Mouse (Mus musculus): Measurements from ENCODE around the gene Cd300e. TPM values are rescaled to one million over a fixed set of nuclear protein-coding genes. Genes with fewer than 3 reads are reported as not detected.
"Not testable (repeated sequence)": the region's sequence is repeated elsewhere in the genome, so short reads cannot be mapped to it uniquely, and the experiment has no call there.

Gene Cd300e
- polyA plus RNA-seq, 1 experiment from 2014 or later, result not detected

GRCm38 (mm10) chr11:115052206-115052605 is 9.8 kb downstream of the Cd300e start:
- H3K4me2 ChIP-seq (ENCODE audit: low read depth, low read length), result no peak overlapping the region
- H3K4me1 ChIP-seq (ENCODE audit: control insufficient read depth, insufficient read depth, low read length), result no peaks in the 10 kb centered on the region
- WGBS, result 2% methylated on average over 9 of the region's 9 CpGs
- no peak overlapping the region for H3K27ac ChIP-seq (ENCODE audit: low read length)
- no peak overlapping the region for H3K9ac ChIP-seq (ENCODE audit: low read length)
- H3K4me3 ChIP-seq (ENCODE audit: low read length), result no peak overlapping the region
- no peak for ATAC-seq (replicated peaks; ENCODE audit: extremely low read depth, insufficient read depth, low FRiP score)
- H3K36me3 ChIP-seq (ENCODE audit: control insufficient read depth, insufficient read depth), result no peaks in the 10 kb centered on the region
- no peaks in the 10 kb centered on the region for H3K9me3 ChIP-seq (replicated peaks; ENCODE audit: control insufficient read depth, low read length)
- H3K27me3 ChIP-seq (ENCODE audit: control insufficient read depth, insufficient read depth, low read length), result no peaks in the 10 kb centered on the region

DNA sequence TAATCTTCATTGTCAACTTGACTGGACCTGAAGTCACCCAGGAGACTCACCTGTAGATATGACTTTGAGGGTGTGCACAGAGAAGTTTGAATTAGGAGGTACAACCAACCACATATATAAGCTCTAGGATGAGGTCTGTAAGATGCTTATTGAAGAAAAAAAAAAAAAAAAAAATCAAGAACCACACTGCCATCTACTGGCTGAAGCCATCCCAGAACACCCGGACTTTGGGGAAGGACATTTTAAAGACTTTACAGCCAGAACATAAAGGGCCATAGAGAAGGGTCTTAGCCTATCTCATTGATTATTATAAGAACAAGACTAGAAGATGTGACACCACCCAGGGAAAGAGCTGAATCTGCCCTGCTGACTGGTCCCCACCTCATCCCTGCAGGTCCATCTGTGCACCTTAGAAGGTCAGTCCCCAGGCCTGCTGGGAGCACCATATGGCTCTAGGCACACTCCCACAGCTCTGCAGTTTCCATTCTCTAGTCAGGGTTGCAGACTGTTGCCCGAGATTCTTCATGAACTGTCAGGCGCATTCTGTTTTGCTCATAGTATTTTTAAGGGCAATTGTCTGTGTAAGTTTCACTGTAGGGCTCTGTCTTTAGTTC is 12.6 kb downstream of the Cd300e start:
- Histone ChIP-seq H3K27me3 (ENCODE audit: control insufficient read depth, insufficient read depth, low read length) (no peaks in the 10 kb centered on the region), H3K9ac (ENCODE audit: low read length) (no peak overlapping the region), H3K27ac (ENCODE audit: low read length) (no peak overlapping the region), H3K4me3 (ENCODE audit: low read length) (no peak overlapping the region), H3K36me3 (ENCODE audit: control insufficient read depth, insufficient read depth) (no peaks in the 10 kb centered on the region), H3K4me2 (ENCODE audit: low read depth, low read length) (no peak overlapping the region), H3K4me1 (ENCODE audit: control insufficient read depth, insufficient read depth, low read length) (no peaks in the 10 kb centered on the region), H3K9me3 (replicated peaks; ENCODE audit: control insufficient read depth, low read length) (no peaks in the 10 kb centered on the region)
- 37% methylated on average over 3 of the region's 3 CpGs for WGBS
- ATAC-seq (replicated peaks; ENCODE audit: extremely low read depth, insufficient read depth, low FRiP score), result no peak

DNA sequence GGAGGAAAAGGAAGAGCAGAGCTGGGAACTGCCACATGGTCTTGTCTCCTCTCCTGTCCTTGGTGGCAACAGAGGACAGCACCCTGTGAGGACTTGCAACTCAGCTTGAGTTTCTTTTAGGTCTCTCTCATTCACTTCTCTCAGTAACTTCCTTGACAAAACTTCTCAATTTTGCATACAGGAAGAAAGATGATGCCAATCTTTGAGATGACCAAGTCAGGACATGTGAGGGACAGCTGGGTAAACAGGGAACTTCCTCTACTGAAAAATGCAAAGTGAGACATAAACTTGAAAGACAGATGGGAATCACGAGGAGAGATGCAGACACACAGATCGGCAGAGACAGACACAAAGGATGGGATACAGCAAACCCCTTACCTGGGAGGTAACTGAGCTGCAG is 13.7 kb downstream of the Cd300e start, which contains the start of gene Cd300ld3:
TSS of gene Cd300ld3 (minus strand) at position 151 of the 400 bp plus-strand sequence.
- ATAC-seq (replicated peaks; ENCODE audit: extremely low read depth, insufficient read depth, low FRiP score), result no peak
- 51% methylated on average over 2 of the region's 2 CpGs for WGBS

DNA sequence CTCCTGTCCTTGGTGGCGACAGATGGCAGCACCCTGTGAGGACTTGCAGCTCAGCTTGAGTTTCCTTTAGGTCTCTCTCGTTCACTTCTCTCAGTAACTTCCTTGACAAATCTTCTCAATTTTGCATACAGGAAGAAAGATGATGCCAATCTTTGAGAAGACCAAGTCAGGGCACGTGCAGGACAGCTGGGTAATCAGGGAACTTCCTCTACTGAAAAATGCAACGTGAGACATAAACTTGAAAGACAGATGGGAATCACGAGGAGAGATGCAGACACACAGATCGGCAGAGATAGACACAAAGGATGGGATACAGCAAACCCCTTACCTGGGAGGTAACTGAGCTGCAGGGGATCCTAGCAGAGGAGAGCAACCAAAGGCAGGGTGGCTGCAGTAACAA is 24.3 kb downstream of the Cd300e start, which contains the start of gene Cd300ld5:
TSS of gene Cd300ld5 (minus strand) at position 101 of the 400 bp plus-strand sequence.
- not testable (repeated sequence) for H3K4me3 ChIP-seq (ENCODE audit: low read length); H3K9me3 ChIP-seq (replicated peaks; ENCODE audit: control insufficient read depth, low read length); H3K27ac ChIP-seq (ENCODE audit: low read length); H3K4me2 ChIP-seq (ENCODE audit: low read depth, low read length); ATAC-seq (replicated peaks; ENCODE audit: extremely low read depth, insufficient read depth, low FRiP score); H3K27me3 ChIP-seq (ENCODE audit: control insufficient read depth, insufficient read depth, low read length); H3K9ac ChIP-seq (ENCODE audit: low read length); H3K36me3 ChIP-seq (ENCODE audit: control insufficient read depth, insufficient read depth); H3K4me1 ChIP-seq (ENCODE audit: control insufficient read depth, insufficient read depth, low read length)
- no CpG with 5 or more reads among the region's 6 CpGs for WGBS

More for the DNA sequence above, 13.7 kb downstream of the Cd300e start, which contains the start of gene Cd300ld3:
- Histone ChIP-seq H3K9me3 (replicated peaks; ENCODE audit: control insufficient read depth, low read length) (no peaks in the 10 kb centered on the region), H3K27ac (ENCODE audit: low read length) (no peak within 1 kb of the TSS), H3K4me1 (ENCODE audit: control insufficient read depth, insufficient read depth, low read length) (no peaks in the 10 kb centered on the region), H3K4me3 (ENCODE audit: low read length) (no peak within 1 kb of the TSS), H3K4me2 (ENCODE audit: low read depth, low read length) (no peak within 1 kb of the TSS), H3K36me3 (ENCODE audit: control insufficient read depth, insufficient read depth) (no peaks in the 10 kb centered on the region), H3K27me3 (ENCODE audit: control insufficient read depth, insufficient read depth, low read length) (no peaks in the 10 kb centered on the region), H3K9ac (ENCODE audit: low read length) (no peak within 1 kb of the TSS)

DNA sequence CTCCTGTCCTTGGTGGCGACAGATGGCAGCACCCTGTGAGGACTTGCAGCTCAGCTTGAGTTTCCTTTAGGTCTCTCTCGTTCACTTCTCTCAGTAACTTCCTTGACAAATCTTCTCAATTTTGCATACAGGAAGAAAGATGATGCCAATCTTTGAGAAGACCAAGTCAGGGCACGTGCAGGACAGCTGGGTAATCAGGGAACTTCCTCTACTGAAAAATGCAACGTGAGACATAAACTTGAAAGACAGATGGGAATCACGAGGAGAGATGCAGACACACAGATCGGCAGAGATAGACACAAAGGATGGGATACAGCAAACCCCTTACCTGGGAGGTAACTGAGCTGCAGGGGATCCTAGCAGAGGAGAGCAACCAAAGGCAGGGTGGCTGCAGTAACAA is 35.1 kb downstream of the Cd300e start, which contains the start of gene Cd300ld4:
TSS of gene Cd300ld4 (minus strand) at position 101 of the 400 bp plus-strand sequence.
- not testable (repeated sequence) for H3K4me2 ChIP-seq (ENCODE audit: low read depth, low read length); H3K27ac ChIP-seq (ENCODE audit: low read length); H3K9me3 ChIP-seq (replicated peaks; ENCODE audit: control insufficient read depth, low read length); H3K4me1 ChIP-seq (ENCODE audit: control insufficient read depth, insufficient read depth, low read length); H3K36me3 ChIP-seq (ENCODE audit: control insufficient read depth, insufficient read depth); H3K27me3 ChIP-seq (ENCODE audit: control insufficient read depth, insufficient read depth, low read length); H3K4me3 ChIP-seq (ENCODE audit: low read length); H3K9ac ChIP-seq (ENCODE audit: low read length); ATAC-seq (replicated peaks; ENCODE audit: extremely low read depth, insufficient read depth, low FRiP score)
- no CpG with 5 or more reads among the region's 6 CpGs for WGBS

GRCm38 (mm10) chr11:115016093-115016492 is 45.9 kb downstream of the Cd300e start, which contains the start of gene Cd300ld2:
Gene Cd300ld2, minus strand, starts transcription at chr11:115016193.
- H3K9me3 ChIP-seq (replicated peaks; ENCODE audit: control insufficient read depth, low read length); H3K36me3 ChIP-seq (ENCODE audit: control insufficient read depth, insufficient read depth); ATAC-seq (replicated peaks; ENCODE audit: extremely low read depth, insufficient read depth, low FRiP score); H3K4me1 ChIP-seq (ENCODE audit: control insufficient read depth, insufficient read depth, low read length); H3K4me3 ChIP-seq (ENCODE audit: low read length); H3K4me2 ChIP-seq (ENCODE audit: low read depth, low read length); H3K27me3 ChIP-seq (ENCODE audit: control insufficient read depth, insufficient read depth, low read length); H3K27ac ChIP-seq (ENCODE audit: low read length); H3K9ac ChIP-seq (ENCODE audit: low read length): not testable (repeated sequence)
- WGBS, result no CpG with 5 or more reads among the region's 7 CpGs

DNA sequence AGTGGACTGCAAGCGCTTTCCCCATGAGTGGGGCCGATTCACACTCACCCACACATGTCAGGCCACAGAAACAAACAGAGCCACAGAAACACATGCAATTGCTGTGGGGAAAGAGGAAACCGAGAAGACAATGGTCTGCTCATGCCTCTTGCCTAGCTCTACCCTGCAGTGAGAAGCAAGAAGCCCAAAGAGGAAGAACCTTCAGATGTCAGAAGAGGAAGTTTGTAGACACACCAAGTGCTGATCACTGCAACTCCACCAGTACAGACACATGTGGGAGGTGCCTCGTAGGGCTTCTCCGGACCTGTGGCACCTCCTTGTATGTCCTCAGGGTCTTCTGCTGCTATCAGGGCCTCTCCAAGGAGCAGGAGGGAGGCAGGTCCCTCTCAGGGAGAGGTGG is 57.9 kb downstream of the Cd300e start:
- Histone ChIP-seq H3K9ac (ENCODE audit: low read length) (no peak overlapping the region), H3K4me2 (ENCODE audit: low read depth, low read length) (no peak overlapping the region), H3K27me3 (ENCODE audit: control insufficient read depth, insufficient read depth, low read length) (no peaks in the 10 kb centered on the region), H3K4me1 (ENCODE audit: control insufficient read depth, insufficient read depth, low read length) (no peaks in the 10 kb centered on the region), H3K36me3 (ENCODE audit: control insufficient read depth, insufficient read depth) (no peaks in the 10 kb centered on the region), H3K27ac (ENCODE audit: low read length) (no peak overlapping the region), H3K4me3 (ENCODE audit: low read length) (no peak overlapping the region), H3K9me3 (replicated peaks; ENCODE audit: control insufficient read depth, low read length) (no peaks in the 10 kb centered on the region)
- ATAC-seq (replicated peaks; ENCODE audit: extremely low read depth, insufficient read depth, low FRiP score), result no peak
- 70% methylated on average over 5 of the region's 5 CpGs for WGBS

Other genes starting within 250 kb of the Cd300e start
- 14.5 and 15.4 TPM in 2 replicates for gene Gprc5c, start 211.0 kb downstream of the Cd300e start, polyA plus RNA-seq (2015; fragmentation: Nextera tagmentation; extraction: Ambion mirVana)
- 1.2 and 1.4 TPM in 2 replicates for gene Cd300a, start 172.1 kb downstream of the Cd300e start, polyA plus RNA-seq (2015; fragmentation: Nextera tagmentation; extraction: Ambion mirVana)
- gene Cd300lb, start 127.8 kb downstream of the Cd300e start, polyA plus RNA-seq (2015; fragmentation: Nextera tagmentation; extraction: Ambion mirVana), result 0.59 and 0.70 TPM in 2 replicates
- gene Cd300c, start 93.0 kb downstream of the Cd300e start, polyA plus RNA-seq (2015; fragmentation: Nextera tagmentation; extraction: Ambion mirVana), result not detected in 2 replicates
- gene Cd300ld, start 72.3 kb downstream of the Cd300e start, polyA plus RNA-seq (2015; fragmentation: Nextera tagmentation; extraction: Ambion mirVana), result 0.26 and 0.37 TPM in 2 replicates
- 1.5 and 2.3 TPM in 2 replicates for gene Cd300c2, start 60.3 kb downstream of the Cd300e start, polyA plus RNA-seq (2015; fragmentation: Nextera tagmentation; extraction: Ambion mirVana)
- not detected in 2 replicates for gene Cd300ld2, start 46.0 kb downstream of the Cd300e start, polyA plus RNA-seq (2015; fragmentation: Nextera tagmentation; extraction: Ambion mirVana)
- gene Cd300ld4, start 35.2 kb downstream of the Cd300e start, polyA plus RNA-seq (2015; fragmentation: Nextera tagmentation; extraction: Ambion mirVana), result not detected in 2 replicates
- gene Cd300ld5, start 24.4 kb downstream of the Cd300e start, polyA plus RNA-seq (2015; fragmentation: Nextera tagmentation; extraction: Ambion mirVana), result not detected in 2 replicates
- gene Cd300ld3, start 13.8 kb downstream of the Cd300e start, polyA plus RNA-seq (2015; fragmentation: Nextera tagmentation; extraction: Ambion mirVana), result not detected in 2 replicates
- 1.8 and 3.7 TPM in 2 replicates for gene Rab37, start 29.3 kb upstream of the Cd300e start, polyA plus RNA-seq (2015; fragmentation: Nextera tagmentation; extraction: Ambion mirVana)
- 0.72 and 0.87 TPM in 2 replicates for gene Cd300lf, start 71.8 kb upstream of the Cd300e start, polyA plus RNA-seq (2015; fragmentation: Nextera tagmentation; extraction: Ambion mirVana)
- 34.2 and 51.7 TPM in 2 replicates for gene Slc9a3r1, start 101.2 kb upstream of the Cd300e start, polyA plus RNA-seq (2015; fragmentation: Nextera tagmentation; extraction: Ambion mirVana)
- gene Tmem104, start 125.3 kb upstream of the Cd300e start, polyA plus RNA-seq (2015; fragmentation: Nextera tagmentation; extraction: Ambion mirVana), result 6.6 and 7.1 TPM in 2 replicates
- gene Nat9, start 125.7 kb upstream of the Cd300e start, polyA plus RNA-seq (2015; fragmentation: Nextera tagmentation; extraction: Ambion mirVana), result 18.6 and 20.8 TPM in 2 replicates
- 0.07 and 0.21 TPM in 2 replicates for gene Grin2c, start 205.1 kb upstream of the Cd300e start, polyA plus RNA-seq (2015; fragmentation: Nextera tagmentation; extraction: Ambion mirVana)
- 14.2 and 14.7 TPM in 2 replicates for gene Fdxr, start 214.9 kb upstream of the Cd300e start, polyA plus RNA-seq (2015; fragmentation: Nextera tagmentation; extraction: Ambion mirVana)
- 0.59 and 0.74 TPM in 2 replicates for gene Fads6, start 235.5 kb upstream of the Cd300e start, polyA plus RNA-seq (2015; fragmentation: Nextera tagmentation; extraction: Ambion mirVana)
- not detected in 2 replicates for gene Otop2, start 245.0 kb upstream of the Cd300e start, polyA plus RNA-seq (2015; fragmentation: Nextera tagmentation; extraction: Ambion mirVana)

All from heart, embryonic 16.5 days (tissue).